Mouse (Mus musculus) brain, embryonic 14.5 days (tissue): ENCODE measurements at regions not wholly inside any gene's neighbourhood (a gene's known extent, or its start where the extent isn't known, plus 50 kb on each side); places are given as distances from the start of the nearest gene placed in this dataset.

Source experiments
- CTCF ChIP-seq: fragments of 200-500 bp; IDR thresholded peaks from 2 replicates; pipeline ENCODE4 v1.5.1; 2012; ENCODE audit warnings: inconsistent platforms, mild to moderate bottlenecking, moderate library complexity, borderline replicate concordance; ENCODE audit not compliant: insufficient read depth, insufficient read length; ENCODE audit errors: extremely low read depth
- POLR2A ChIP-seq: fragments of 200-500 bp; IDR thresholded peaks from 2 replicates; pipeline ENCODE4 v1.6.1; 2012; ENCODE audit warnings: mild to moderate bottlenecking, inconsistent platforms, borderline replicate concordance; ENCODE audit not compliant: poor library complexity, insufficient read depth, insufficient read length, severe bottlenecking; ENCODE audit errors: extremely low read depth

DNA sequence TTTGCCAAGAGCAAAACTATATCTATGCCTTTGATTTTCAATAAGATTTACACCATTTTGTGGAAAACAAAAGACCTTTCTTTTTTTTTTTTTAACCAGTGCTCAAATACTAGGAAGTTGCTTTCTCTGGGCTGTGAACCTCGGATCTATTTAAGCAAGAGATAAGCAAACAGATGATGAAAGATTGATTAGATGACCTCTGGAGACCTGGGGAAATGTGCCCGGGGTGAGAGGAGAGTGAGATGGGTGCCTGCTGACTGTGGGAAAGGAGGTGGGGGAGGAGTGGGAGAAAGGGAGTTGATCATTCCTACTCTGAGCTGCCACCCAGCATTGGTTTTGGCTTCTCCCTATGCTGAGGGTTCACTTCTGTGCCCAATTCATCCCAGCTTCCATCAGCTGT, 595.3 kb downstream of the Epha4 start:
- no peak for TF ChIP-seq POLR2A
- TF ChIP-seq CTCF: no peak
